Mouse (Mus musculus) spleen, postnatal 10 days (tissue): ENCODE data around the gene Gtsf2.
"Not testable (repeated sequence)": the region's sequence is repeated elsewhere in the genome, so short reads cannot be mapped to it uniquely, and the experiment has no call there.

Source experiments
- DNase-seq, 2 experiments: peaks; one replicate each; pipeline ENCODE4 v3.0.0; 2021 to 2022; ENCODE audit warnings: low spot score in 2 of 2

Gene Gtsf2

GRCm38 (mm10) chr15:103448369-103448768, at the start of gene Gtsf2:
Gene Gtsf2 (minus strand): TSS chr15:103448469.
- no peak for DNase-seq

DNA sequence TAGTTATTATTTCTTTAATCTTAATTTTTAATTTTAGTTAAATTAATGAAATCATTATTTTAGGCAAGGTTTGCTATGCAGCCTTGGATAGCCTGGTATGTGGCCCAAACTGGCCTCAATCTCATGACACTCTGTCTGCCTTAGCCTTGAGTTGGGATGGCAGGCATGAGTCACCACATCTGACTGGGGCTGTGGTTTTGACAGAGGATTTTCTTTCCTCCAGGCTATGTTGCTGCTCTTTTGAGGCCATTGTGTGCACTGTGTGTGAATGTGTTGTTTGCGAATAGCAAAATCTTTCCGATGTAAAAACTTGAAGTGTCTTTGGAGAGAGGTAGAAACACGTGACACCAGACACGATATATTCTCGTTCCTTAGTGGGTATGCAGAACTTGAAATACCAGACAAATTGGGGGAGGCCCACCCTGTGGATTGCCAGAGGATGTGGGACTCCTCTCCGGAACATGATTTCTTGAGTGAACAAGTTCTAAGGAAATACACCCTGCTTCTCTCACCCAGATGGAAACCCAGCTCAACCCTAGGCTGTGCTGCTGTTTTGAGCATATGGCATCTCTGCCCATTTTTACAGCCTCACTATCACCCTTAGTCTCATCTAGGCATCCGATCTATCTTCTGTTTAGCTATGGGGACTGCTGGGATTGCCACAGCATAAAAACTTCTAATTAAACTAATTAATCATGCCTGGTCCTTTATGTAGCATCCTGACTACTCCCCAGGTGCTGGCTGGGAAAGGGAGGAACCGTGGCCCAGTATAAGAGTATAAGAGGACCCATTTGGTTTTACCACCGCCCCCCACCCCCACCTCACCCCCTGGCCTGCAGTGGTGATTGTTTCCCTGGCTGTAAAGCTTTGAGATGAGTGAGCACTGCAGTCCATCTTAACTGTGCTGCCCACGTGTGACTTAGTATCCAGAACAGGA, 48.2 kb upstream of the Gtsf2 start:
- DNase-seq, result no peak

- no peak for DNase-seq
Measured at GRCm38 (mm10) chr15:103488336-103488735, 40.1 kb upstream of the Gtsf2 start.

DNA sequence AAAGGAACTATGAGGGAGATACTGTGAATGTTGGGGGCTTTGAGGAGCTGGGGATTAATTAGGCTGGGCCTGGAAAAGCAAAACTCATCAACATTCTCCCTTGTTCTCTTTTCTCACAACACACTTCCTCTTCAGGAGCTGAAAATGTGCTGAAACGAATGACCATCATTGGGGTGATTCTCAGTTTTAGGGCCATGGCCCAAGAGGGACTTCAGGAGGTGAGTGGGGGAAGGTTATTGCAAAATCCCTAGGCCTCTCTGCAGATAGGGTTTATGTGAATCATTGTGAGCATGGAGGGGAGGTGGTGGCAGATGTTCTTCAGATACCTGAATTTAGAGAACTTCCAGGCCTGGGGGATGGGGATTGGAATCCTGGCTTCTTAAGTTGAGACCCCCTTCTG, 38.4 kb upstream of the Gtsf2 start:
- no peak for DNase-seq

GRCm38 (mm10) chr15:103485106-103485505, 36.8 kb upstream of the Gtsf2 start:
- DNase-seq, result no peak

- DNase-seq, result no peak
Measured at GRCm38 (mm10) chr15:103484490-103484889, 36.2 kb upstream of the Gtsf2 start.

- DNase-seq, result no peak
Measured at GRCm38 (mm10) chr15:103482488-103482887, 34.2 kb upstream of the Gtsf2 start.

- DNase-seq, result no peak
Measured at GRCm38 (mm10) chr15:103480129-103480528, 31.9 kb upstream of the Gtsf2 start.

- no peak for DNase-seq
Measured at GRCm38 (mm10) chr15:103479080-103479606, 30.9 kb upstream of the Gtsf2 start.

DNA sequence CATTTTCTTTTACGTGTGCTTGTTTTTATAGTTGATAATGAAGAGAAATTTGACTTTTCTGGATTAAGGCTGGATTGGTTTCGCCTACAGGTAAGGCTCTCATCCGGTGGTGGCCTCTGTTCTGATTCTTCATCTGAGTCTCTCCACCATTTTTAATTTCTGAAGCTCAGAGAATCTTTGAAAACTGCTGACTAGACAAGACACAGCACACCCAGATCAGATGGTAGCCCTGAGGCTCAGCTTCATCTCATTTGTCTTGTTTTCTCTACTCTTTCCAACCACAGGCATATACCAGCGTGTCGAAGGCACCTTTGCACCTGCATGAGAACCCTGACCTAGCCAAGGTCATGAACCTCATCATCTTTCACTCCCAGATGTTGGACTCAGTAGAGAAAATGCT, 25.5 kb upstream of the Gtsf2 start:
- no peak for DNase-seq

GRCm38 (mm10) chr15:103473182-103473581, 24.9 kb upstream of the Gtsf2 start:
- DNase-seq, result no peak

DNA sequence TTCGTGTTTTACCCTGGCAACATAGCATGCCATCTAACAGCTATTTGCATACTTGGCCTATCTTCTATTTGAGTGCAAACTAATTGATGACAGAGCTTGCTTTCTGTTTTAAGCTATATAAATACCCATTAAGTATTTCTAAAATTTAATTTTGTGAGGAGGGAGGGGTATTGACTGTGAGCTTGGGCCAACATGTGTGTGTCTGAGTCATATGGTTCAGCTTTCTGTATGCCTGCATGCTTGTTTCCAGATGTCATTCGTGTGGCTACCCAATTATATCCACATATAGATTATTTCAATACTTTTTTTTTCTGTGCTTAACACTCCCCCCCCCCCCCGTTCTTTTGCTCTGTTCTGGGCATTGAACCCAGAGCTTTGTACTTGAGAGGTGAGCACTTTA, 24.0 kb upstream of the Gtsf2 start:
- no peak for DNase-seq

DNA sequence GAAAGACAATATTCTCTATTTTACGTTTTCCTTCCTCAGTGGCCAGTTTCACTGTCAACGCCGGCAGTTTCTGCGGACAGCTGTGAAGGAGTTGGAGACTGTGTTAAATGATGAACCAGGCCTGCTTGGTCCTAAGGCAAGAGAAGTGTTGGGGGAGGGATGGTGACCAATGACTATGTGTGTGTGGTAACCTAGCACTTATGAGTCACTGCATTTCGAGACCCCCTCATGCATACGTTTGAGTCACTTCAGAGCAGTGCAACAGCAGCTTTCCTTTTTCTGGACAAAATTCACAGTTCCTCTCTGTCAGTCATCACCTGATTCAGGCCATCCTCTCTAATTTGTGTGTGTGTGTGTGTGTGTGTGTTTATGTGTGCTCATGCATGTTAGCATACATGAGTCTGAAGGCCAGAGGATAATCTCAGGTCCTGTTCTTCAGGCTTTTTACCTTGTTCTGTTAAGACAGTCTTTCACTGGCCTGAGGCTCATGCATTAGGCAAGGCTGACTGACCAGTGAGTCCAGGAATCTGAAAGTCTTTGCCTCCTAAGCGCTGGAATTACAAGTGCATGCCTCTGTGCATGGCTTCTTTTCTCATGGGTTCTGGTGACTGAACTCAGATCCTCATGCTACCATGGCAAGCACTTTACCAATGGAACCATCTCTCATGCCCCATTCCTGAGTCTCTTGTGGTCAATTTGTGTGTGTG, 23.4 kb upstream of the Gtsf2 start:
- DNase-seq, result no peak

DNA sequence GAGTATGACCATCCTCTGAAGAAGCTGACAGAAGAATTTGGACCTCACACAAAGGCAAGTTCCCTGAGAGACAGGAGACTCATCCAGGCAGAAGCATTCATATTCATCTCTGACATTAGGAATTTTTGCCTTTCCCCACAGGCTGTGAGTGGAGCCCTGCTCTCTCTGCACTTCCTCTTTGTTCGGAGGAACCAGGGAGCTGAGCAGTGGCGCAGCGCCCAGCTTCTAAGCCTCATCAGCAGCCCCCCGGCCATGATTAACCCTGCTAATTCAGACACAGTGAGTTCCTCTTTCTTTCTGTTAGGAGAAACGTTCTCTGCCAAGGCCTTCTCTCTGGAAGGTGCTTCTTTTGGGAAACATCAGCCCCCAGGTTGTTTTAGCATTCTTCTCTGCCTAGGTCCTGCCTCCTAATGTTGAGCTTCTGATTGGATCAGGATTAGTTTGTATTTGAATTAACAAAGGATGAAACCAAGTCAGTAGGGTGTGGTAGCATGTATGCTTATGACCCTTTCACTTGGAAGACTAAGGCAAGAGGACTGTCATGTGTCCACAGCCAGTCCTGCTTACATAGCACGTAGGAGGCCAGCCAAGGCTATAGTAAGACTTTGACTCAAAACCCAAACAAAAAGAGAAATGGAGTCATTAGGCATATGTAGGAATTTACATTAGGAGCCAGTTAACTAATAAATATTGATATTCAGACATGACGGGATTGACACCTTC, 14.4 kb upstream of the Gtsf2 start:
- DNase-seq, result no peak

DNA sequence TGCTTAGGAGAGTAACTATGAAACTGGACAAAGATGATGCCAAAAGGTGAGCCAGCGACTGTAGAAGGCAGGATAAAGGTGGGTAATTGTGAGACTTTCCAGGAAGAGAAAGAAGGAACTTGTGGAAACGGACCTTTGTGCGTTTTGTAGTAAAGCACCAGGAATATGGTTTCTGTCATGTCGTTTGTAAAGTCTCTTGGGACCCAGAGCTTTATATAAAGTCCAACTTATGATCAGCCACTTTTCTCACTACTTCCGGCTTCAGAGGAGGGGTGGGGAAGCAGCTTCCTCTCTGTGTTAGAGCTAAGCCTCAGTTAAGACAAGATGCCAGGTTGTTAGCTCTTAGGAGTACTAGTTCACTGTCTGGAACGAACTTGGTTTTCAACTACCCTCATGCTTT, 6.2 kb upstream of the Gtsf2 start:
- no peak for DNase-seq

GRCm38 (mm10) chr15:103453551-103454218, 5.4 kb upstream of the Gtsf2 start, which contains the start of gene Nckap1l:
Gene Nckap1l (plus strand): TSS chr15:103453794.
- peak; percentile 36 to 78 for DNase-seq

GRCm38 (mm10) chr15:103445966-103446365, 2.3 kb downstream of the Gtsf2 start:
- not testable (repeated sequence) for DNase-seq

DNA sequence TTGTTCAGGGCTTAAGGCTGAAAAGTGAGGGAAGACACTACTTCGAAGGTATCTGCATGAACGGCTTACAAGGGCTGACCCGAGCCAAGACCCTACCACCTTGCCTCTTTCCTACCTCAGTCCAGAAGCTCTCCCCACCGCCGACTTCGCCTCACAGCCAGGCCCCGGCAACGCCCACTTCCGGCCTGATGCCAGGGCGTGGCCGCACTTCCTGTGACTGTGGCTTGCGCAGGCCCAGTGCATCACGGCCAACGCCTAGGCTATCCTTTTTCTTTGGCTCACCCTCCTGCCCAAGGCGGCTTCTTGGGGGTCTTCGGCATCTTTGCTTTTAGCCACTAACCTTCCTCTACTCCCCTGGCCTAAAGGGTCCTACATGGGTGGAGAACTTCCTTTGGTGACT, 18.0 kb downstream of the Gtsf2 start, which contains the start of gene Gtsf1:
Gene Gtsf1 (minus strand): TSS at position 230 of the 400 bp plus-strand sequence.
- no peak for DNase-seq

- no peak for DNase-seq
Measured at GRCm38 (mm10) chr15:103427017-103427416, 21.3 kb downstream of the Gtsf2 start.

DNA sequence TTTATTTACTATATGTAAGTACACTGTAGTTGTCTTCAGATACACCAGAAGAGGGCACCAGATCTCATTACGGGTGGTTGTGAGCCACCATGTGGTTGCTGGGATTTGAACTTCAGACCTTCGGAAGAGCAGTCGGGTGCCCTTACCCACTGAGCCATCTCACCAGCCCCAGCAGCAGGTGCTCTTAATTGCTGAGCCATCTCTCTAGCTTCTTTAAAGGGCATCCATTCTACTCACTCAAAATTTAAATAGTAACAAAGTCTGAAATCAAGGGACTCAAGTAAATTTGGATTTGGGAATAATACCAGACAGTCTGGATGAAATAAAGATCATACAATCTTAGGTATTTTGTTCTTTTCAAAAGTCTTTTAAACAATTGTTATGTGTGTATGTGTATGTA, 42.7 kb downstream of the Gtsf2 start:
- DNase-seq, result not testable (repeated sequence)

- DNase-seq, result no peak
Measured at GRCm38 (mm10) chr15:103401361-103401760, 46.9 kb downstream of the Gtsf2 start.
